Mouse (Mus musculus): ENCODE measurements at regions not wholly inside any gene's neighbourhood (a gene's known extent, or its start where the extent isn't known, plus 50 kb on each side); places are given as distances from the start of the nearest gene placed in this dataset.

DNA sequence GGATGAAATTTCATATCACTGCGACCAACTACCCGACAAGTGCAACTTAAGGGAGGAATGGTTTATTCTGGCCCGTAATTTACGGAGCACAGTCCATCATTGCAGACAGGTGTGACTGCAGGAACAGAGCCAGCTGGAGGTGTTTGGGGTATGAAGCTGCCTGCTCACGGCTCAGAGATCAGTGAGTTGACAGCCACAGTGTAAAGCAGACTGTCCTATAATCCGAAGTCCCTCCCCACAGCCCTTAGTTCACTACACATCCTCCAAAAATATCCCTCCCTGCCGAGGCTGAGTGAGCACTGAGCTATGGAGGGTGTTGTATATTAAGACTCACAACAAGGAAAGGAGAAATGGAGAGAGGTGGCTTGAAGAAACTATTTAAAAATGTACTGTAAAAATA is 88.0 kb upstream of the Ednrb start:
- no peak for DNase-seq (ENCODE audit: low read depth, low spot score)

DNA sequence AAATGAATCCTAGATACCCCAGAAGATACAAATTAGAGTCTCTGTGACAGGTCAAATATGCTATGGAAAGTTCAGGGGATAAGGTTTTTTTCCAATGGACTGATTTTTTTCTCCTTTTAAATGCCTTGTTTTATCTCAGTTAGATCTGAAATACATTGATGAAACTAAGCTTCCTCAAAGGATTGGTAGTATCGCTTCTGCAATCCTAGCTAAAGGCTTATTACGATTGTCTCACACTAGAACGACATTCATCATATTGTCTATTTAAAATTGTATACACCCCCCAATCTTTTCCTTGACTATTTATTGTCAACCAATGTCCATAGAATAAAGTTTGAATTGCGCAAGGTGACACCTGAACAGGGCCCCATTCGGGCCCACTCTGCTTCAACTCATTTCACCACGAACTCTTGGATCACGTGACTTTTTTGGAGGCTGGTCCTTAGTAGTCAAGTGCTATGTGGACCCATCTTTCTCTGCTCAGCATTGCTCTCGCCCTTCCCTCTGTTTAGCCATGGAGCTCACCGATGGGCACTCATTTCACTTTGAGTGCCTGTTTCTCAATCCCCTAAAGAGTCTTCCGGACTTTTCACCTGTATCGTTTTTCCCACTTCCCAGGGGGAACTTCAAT is 85.6 kb upstream of the Ednrb start:
- no peak for DNase-seq (ENCODE audit: low read depth, low spot score)

GRCm38 (mm10) chr14:103929155-103929729 is 85.0 kb upstream of the Ednrb start:
- DNase-seq (ENCODE audit: low read depth, low spot score) = no peak

GRCm38 (mm10) chr14:103920169-103920568 is 76.0 kb upstream of the Ednrb start:
- no peak for DNase-seq (ENCODE audit: low read depth, low spot score)

DNA sequence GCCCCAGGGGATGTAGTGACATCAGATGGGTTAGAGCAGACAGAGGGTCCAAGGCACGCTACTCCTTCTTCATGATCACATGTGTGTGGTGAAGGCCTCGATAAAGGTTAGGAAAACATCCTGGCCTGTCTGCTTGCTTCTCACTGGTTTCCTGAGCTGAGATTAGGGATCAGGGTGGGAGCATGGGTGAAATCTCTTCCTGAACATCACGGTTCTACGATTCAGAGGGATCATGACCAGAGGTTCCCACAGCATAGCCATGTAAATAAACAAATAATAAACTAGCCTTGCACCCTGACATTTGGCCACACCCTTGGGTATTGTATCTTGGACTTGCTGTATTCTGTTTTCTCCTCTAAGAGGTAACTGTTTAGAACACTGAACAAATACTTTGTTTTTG is 75.2 kb upstream of the Ednrb start:
- no peak for DNase-seq (ENCODE audit: low read depth, low spot score)

- DNase-seq (ENCODE audit: low read depth, low spot score) = no peak
These were observed 69.3 kb upstream of the Ednrb start for GRCm38 (mm10) chr14:103913453-103913852.

GRCm38 (mm10) chr14:103911707-103912106 is 67.5 kb upstream of the Ednrb start:
- DNase-seq (ENCODE audit: low read depth, low spot score) = no peak

GRCm38 (mm10) chr14:103911280-103911679 is 67.1 kb upstream of the Ednrb start:
- no peak for DNase-seq (ENCODE audit: low read depth, low spot score)

DNA sequence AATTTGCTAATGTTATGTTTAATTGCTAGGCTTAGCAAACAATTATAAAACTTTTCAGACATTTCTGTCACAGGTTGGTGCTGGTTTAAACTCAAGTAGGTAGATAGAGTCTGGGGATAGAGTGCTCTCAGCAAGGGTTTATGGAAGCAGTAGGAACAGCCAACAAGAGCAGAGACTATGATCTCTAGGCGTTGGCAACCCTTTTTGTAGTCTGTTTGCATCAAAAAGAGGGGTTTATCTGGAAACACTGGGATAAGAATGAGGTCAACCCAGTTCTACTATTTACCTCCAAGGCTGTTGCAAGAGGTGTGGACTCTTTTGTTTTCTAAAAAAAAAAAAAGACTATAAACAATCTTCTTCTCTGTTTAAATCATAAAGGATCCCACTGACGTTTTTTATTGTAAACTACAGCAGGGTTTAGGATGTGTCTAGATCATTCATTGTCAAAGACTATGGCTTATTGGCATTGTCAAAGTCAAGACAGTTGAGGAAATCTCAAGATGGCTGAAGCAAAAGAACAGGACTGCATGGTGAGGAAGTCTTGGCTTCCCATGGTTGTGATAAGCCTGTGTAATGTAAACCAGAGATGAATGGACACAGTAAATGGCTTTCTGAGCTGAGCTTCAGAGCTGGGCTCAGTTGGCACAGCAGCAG is 62.3 kb upstream of the Ednrb start:
- no peak for DNase-seq (ENCODE audit: low read depth, low spot score)

DNA sequence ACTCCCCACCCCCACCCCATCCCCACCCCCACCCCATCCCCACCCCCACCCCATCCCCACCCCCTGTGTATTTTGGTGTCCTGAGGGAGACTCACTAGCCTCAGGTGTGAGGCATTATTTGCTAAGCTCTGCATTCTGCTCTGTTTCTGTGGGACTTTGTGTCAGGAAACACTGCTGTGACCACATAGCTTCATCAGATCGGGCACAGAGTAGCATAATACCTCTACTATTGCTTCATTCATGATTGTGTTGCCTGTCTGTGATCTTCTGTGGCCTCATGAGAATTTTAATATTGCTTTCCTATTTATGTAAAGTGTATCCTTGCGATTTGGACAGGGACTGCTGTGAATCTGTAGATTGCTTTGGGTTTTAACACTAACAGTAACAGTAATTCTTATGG is 56.6 kb upstream of the Ednrb start:
- DNase-seq (ENCODE audit: low read depth, low spot score) = no peak

DNA sequence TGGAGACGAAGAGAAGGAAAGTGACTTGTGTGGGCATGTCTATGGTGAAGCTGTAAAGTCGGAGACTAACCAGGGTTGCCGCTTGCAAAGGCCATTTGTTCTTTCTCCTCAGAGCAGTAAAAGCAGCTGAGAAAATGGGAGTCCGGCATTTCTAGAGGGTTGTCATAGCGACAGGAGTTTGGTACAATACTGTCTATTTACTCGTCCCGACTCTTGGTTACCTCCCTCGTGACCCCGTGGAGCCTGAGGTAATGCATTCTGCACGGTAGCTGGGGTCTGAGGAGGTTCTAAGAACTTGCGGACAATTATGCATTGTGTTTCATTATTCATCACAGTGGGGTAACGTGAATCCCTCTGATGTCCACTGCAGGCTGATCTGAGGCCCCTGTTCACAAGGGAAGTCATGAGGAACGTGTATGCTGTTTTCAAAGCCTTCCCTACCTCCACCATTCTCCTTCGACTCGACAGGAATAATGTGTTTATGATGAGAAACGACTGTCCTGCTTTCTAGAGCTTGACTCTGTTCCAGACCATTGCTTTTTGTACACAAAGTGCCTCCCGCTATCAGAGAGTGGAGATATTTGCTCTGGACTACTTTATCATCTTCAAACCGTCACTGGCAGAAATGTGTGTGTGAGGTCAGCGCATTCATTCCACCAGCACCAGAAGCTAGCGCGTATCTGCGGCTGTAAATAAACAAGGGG is 55.1 kb upstream of the Ednrb start:
- DNase-seq (ENCODE audit: low read depth, low spot score) = no peak

DNA sequence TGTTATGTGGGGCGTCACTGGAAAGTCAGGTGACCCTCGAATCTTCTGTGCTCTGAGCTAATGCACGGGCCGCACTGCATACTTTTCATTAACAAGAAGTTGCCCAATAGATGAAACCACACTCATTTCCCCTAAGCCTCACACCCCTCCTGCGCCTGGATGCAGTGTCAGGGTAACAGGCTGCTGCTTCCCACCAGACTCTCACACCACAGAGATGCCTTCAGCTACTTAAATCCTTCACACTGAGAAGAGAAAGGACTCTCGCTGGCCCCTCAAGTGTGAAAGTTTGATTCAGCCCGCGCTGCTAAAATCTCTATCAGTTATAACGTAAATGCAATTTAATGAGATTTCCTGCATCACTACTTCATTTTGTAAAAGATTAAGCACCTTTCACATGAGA is 54.5 kb upstream of the Ednrb start:
- DNase-seq (ENCODE audit: low read depth, low spot score) = no peak

DNA sequence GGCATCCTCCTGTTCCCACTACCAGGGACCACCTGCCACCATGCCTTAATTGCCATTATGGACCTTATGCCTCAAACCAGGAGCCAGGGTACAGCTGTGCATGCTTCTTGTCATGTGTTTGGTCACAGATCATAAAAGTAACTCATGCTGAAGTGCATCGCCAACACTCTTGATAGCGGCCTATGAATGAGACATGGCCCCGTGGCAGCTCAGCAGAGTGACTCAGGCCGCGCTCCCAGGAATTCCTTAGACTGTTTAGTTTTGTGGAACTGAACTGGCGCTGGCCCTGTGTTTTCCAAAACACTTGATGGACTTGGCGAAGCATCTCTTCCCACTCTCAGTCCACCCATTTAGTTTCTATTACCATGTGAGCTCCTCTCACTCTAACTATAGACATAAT is 51.1 kb upstream of the Ednrb start:
- no peak for DNase-seq (ENCODE audit: low read depth, low spot score)

All from WW6 (cell line).